Mouse (Mus musculus) MEL (cell line): ENCODE data around the gene Gm49361. TPM values are rescaled to one million over a fixed set of nuclear protein-coding genes. Genes with fewer than 3 reads are reported as not detected.

Experiments
- DNase-seq: peaks from one replicate; pipeline ENCODE4 v3.0.0; 2011; ENCODE audit warnings: low read depth, low spot score
- H3K27ac ChIP-seq: 2 replicates; pipeline ENCODE4 v1.5.1; 2012; ENCODE audit warnings: low read depth, mild to moderate bottlenecking, control low read depth, low read length, moderate library complexity; ENCODE audit not compliant: control insufficient read depth
- H3K27me3 ChIP-seq, 2 experiments: fragments of 150-350 bp in 1 of 2; sonication (generic) in 1 of 2; 2 replicates each; pipeline ENCODE4 v1.6.1; 2012; ENCODE audit warnings: low read length in 2 of 2, mild to moderate bottlenecking in 2 of 2, improper control_type of control experiment in 1 of 2, moderate library complexity in 1 of 2; ENCODE audit not compliant: insufficient read depth in 2 of 2, control insufficient read depth in 1 of 2
- H3K36me3 ChIP-seq, 2 experiments: 2 replicates each; pipeline ENCODE4 v1.6.1; 2012 to 2014; ENCODE audit warnings: low read length in 2 of 2, improper control_type of control experiment in 1 of 2, inconsistent platforms in 1 of 2, mild to moderate bottlenecking in 1 of 2; ENCODE audit not compliant: insufficient read depth in 2 of 2, control insufficient read depth in 1 of 2
- H3K4me1 ChIP-seq, 2 experiments: fragments of 150-350 bp in 1 of 2; sonication (generic) in 1 of 2; 2 replicates each; pipeline ENCODE4 v1.6.1; 2012; ENCODE audit warnings: low read length in 2 of 2, improper control_type of control experiment in 1 of 2, mild to moderate bottlenecking in 1 of 2; ENCODE audit not compliant: insufficient read depth in 2 of 2, control insufficient read depth in 1 of 2
- H3K4me3 ChIP-seq, 2 experiments: fragments of 150-350 bp in 1 of 2; sonication (generic) in 1 of 2; 2 replicates each; pipeline ENCODE4 v1.5.1; 2012; ENCODE audit warnings: low read depth in 2 of 2, low read length in 2 of 2, mild to moderate bottlenecking in 2 of 2, moderate library complexity in 2 of 2, control low read depth in 1 of 2, improper control_type of control experiment in 1 of 2; ENCODE audit not compliant: control insufficient read depth in 1 of 2, insufficient read depth in 1 of 2
- H3K79me2 ChIP-seq: 2 replicates; pipeline ENCODE4 v1.6.1; 2012; ENCODE audit warnings: mild to moderate bottlenecking, low read length, moderate library complexity; ENCODE audit not compliant: control insufficient read depth, poor library complexity, insufficient read depth
- H3K9ac ChIP-seq: 2 replicates; pipeline ENCODE4 v1.6.1; 2012; ENCODE audit warnings: low read depth, mild to moderate bottlenecking, control low read depth, low read length, moderate library complexity; ENCODE audit not compliant: control insufficient read depth, poor library complexity, severe bottlenecking
- H3K9me3 ChIP-seq: fragments of 150-350 bp; sonication (generic); replicated peaks from 2 replicates; pipeline ENCODE4 v1.6.1; 2012; ENCODE audit warnings: mild to moderate bottlenecking, low read length, improper control_type of control experiment, moderate library complexity; ENCODE audit not compliant: insufficient read depth
- BHLHE40 ChIP-seq: IDR thresholded peaks from 2 replicates; pipeline ENCODE4 v1.6.1; 2012; ENCODE audit warnings: low read depth, mild to moderate bottlenecking, inconsistent platforms, low read length, improper control_type of control experiment, borderline replicate concordance
- CHD2 ChIP-seq: IDR thresholded peaks from 2 replicates; pipeline ENCODE4 v1.6.1; 2011; ENCODE audit warnings: low read length, improper control_type of control experiment
- E2F4 ChIP-seq: IDR thresholded peaks from 2 replicates; pipeline ENCODE4 v1.6.1; 2011; ENCODE audit warnings: low read depth, low read length, improper control_type of control experiment, borderline replicate concordance
- EP300 ChIP-seq, 2 experiments: IDR thresholded peaks; 2 replicates each; pipeline ENCODE4 v1.6.1; 2011; ENCODE audit warnings: improper control_type of control experiment in 2 of 2, low read length in 2 of 2, low read depth in 1 of 2, mild to moderate bottlenecking in 1 of 2
- ETS1 ChIP-seq: IDR thresholded peaks from 2 replicates; pipeline ENCODE4 v1.6.1; 2012; ENCODE audit warnings: low read depth, mild to moderate bottlenecking, inconsistent platforms, low read length, improper control_type of control experiment, moderate library complexity
- GABPA ChIP-seq: IDR thresholded peaks from 2 replicates; pipeline ENCODE4 v1.6.1; 2012; ENCODE audit warnings: low read depth, mild to moderate bottlenecking, inconsistent platforms, low read length, improper control_type of control experiment, moderate library complexity
- GATA1 ChIP-seq: IDR thresholded peaks from 2 replicates; pipeline ENCODE4 v1.6.1; 2011; ENCODE audit warnings: low read depth, low read length, improper control_type of control experiment
- HCFC1 ChIP-seq: IDR thresholded peaks from 2 replicates; pipeline ENCODE4 v1.6.1; 2012; ENCODE audit warnings: low read depth, mild to moderate bottlenecking, inconsistent platforms, low read length, improper control_type of control experiment, moderate library complexity
- JUND ChIP-seq: IDR thresholded peaks from 2 replicates; pipeline ENCODE4 v1.6.1; 2011; ENCODE audit warnings: low read depth, mild to moderate bottlenecking, improper control_type of control experiment, low read length
- KAT2A ChIP-seq: conservative IDR thresholded peaks from 2 replicates; pipeline ENCODE4 v1.6.1; 2012; ENCODE audit warnings: low read depth, low read length, improper control_type of control experiment, inconsistent platforms
- MAFK ChIP-seq: IDR thresholded peaks from 2 replicates; pipeline ENCODE4 v1.6.1; 2011; ENCODE audit warnings: low read depth, mild to moderate bottlenecking, low read length, improper control_type of control experiment, borderline replicate concordance
- MAX ChIP-seq: IDR thresholded peaks from 2 replicates; pipeline ENCODE4 v1.6.1; 2011; ENCODE audit warnings: low read length, improper control_type of control experiment
- MAZ ChIP-seq: IDR thresholded peaks from 2 replicates; pipeline ENCODE4 v1.6.1; 2012; ENCODE audit warnings: low read depth, mild to moderate bottlenecking, inconsistent platforms, low read length, improper control_type of control experiment
- MEF2A ChIP-seq: IDR thresholded peaks from 2 replicates; pipeline ENCODE4 v1.6.1; 2014; ENCODE audit warnings: low read depth, mild to moderate bottlenecking, inconsistent platforms, low read length, improper control_type of control experiment; ENCODE audit not compliant: poor library complexity, insufficient replicate concordance, severe bottlenecking; ENCODE audit errors: extremely low read depth
- NELFE ChIP-seq: IDR thresholded peaks from 2 replicates; pipeline ENCODE4 v1.6.1; 2011; ENCODE audit warnings: low read depth, low read length, improper control_type of control experiment
- POLR2A ChIP-seq, 2 experiments: IDR thresholded peaks; 2 replicates each; pipeline ENCODE4 v1.6.1; 2011 to 2012; ENCODE audit warnings: low read length in 2 of 2, mild to moderate bottlenecking in 2 of 2, control low read depth in 1 of 2, improper control_type of control experiment in 1 of 2, low read depth in 1 of 2, moderate library complexity in 1 of 2; ENCODE audit not compliant: control insufficient read depth in 1 of 2, insufficient read depth in 1 of 2, poor library complexity in 1 of 2
- POLR2AphosphoS2 ChIP-seq: IDR thresholded peaks from 2 replicates; pipeline ENCODE4 v1.6.1; 2011; ENCODE audit warnings: low read length, improper control_type of control experiment
- POLR2AphosphoS5 ChIP-seq: IDR thresholded peaks from 2 replicates; pipeline ENCODE4 v1.6.1; 2012; ENCODE audit warnings: low read depth, borderline replicate concordance, mild to moderate bottlenecking, inconsistent platforms, low read length, moderate library complexity, mixed read lengths
- RAD21 ChIP-seq: IDR thresholded peaks from 2 replicates; pipeline ENCODE4 v1.6.1; 2011; ENCODE audit warnings: mild to moderate bottlenecking, low read depth, low read length, improper control_type of control experiment
- TAL1 ChIP-seq: IDR thresholded peaks from 2 replicates; pipeline ENCODE4 v1.6.1; 2012; ENCODE audit warnings: mild to moderate bottlenecking, inconsistent platforms, low read length, moderate library complexity, mixed read lengths
- TBP ChIP-seq: IDR thresholded peaks from 2 replicates; pipeline ENCODE4 v1.8.0; 2011; ENCODE audit warnings: low read depth, low read length, improper control_type of control experiment
- TCF12 ChIP-seq: IDR thresholded peaks from 2 replicates; pipeline ENCODE4 v1.6.1; 2014; ENCODE audit warnings: low read depth, mild to moderate bottlenecking, inconsistent platforms, low read length, improper control_type of control experiment, moderate library complexity
- USF1 ChIP-seq: IDR thresholded peaks from 2 replicates; pipeline ENCODE4 v1.6.1; 2014; ENCODE audit warnings: low read depth, mild to moderate bottlenecking, inconsistent platforms, low read length, improper control_type of control experiment, moderate library complexity
- polyA plus RNA-seq, 2 experiments: library from polyadenylated mRNA; stranded (reverse) in 1 of 2; unstranded in 1 of 2; fragments of >175 nt in 1 of 2; fragments of >200 nt in 1 of 2; gene quantifications; 2 replicates each; pipeline versions ENCODE4 v1.2.1 to v1.2.4; 2012; ENCODE audit warnings: low replicate concordance in 2 of 2, low read depth in 1 of 2; ENCODE audit not compliant: insufficient read length in 2 of 2, insufficient read depth in 1 of 2, missing spikeins in 1 of 2
- total RNA-seq: library from RNA; depleted of rRNA; stranded (reverse); fragments of 300-350 nt; gene quantifications from 2 replicates; pipeline ENCODE4 v1.2.3, GENCODE M21; 2012

Gene Gm49361
- total and polyA plus RNA-seq, 3 experiments: not detected

GRCm38 (mm10) chr14:57730527-57730926, 15.4 kb downstream of the Gm49361 start:
- Histone ChIP-seq H3K79me2 (no peaks in the 10 kb centered on the region), H3K9me3 (no peaks in the 10 kb centered on the region), H3K9ac (no peak overlapping the region), H3K36me3 (no peaks in the 10 kb centered on the region), H3K4me1 (no peaks in the 10 kb centered on the region), H3K4me3 (no peak overlapping the region), H3K27ac (no peak overlapping the region), H3K27me3 (no peaks in the 10 kb centered on the region)
- DNase-seq: no peak
- TF ChIP-seq E2F4 (no peak), POLR2AphosphoS5 (no peak), BHLHE40 (no peak), CHD2 (no peak), MAX (no peak), TCF12 (no peak), MEF2A (no peak), POLR2AphosphoS2 (no peak), POLR2A (IDR thresholded peaks at IDR 0.05; ENCODE audit: control insufficient read depth in 1 of 2, insufficient read depth in 1 of 2, low read depth in 1 of 2, low read length in 2 of 2, poor library complexity in 1 of 2) (no peak), EP300 (IDR thresholded peaks at IDR 0.05; ENCODE audit: low read depth in 1 of 2, low read length in 2 of 2) (no peak), MAFK (no peak), JUND (no peak), USF1 (no peak), ETS1 (no peak), TAL1 (no peak), MAZ (no peak), NELFE (no peak)
- TF ChIP-seq, all 39 proteins: peak for 0

GRCm38 (mm10) chr14:57729975-57730499, 15.9 kb downstream of the Gm49361 start:
- no peaks in the 10 kb centered on the region for H3K27me3 ChIP-seq
- no peak overlapping the region for H3K9ac ChIP-seq
- no peaks in the 10 kb centered on the region for H3K4me1 ChIP-seq
- no peak overlapping the region for H3K4me3 ChIP-seq
- no peaks in the 10 kb centered on the region for H3K36me3 ChIP-seq
- no peak for DNase-seq
- H3K79me2 ChIP-seq: no peaks in the 10 kb centered on the region
- TF ChIP-seq POLR2AphosphoS2: no peak
- no peak for TF ChIP-seq JUND
- no peak for TF ChIP-seq E2F4
- TF ChIP-seq GABPA: no peak
- no peak for TF ChIP-seq BHLHE40
- no peak for TF ChIP-seq RAD21
- no peak for TF ChIP-seq NELFE
- TF ChIP-seq KAT2A: no peak
- TF ChIP-seq GATA1: no peak
- no peak for TF ChIP-seq ETS1
- TF ChIP-seq TCF12: no peak
- no peak for TF ChIP-seq TBP
- no peak for TF ChIP-seq HCFC1
- no peaks in the 10 kb centered on the region for H3K9me3 ChIP-seq
- H3K27ac ChIP-seq: no peak overlapping the region
